34 mouse cellular contexts compared by ENCODE assay signal in the genomic region with DNA sequence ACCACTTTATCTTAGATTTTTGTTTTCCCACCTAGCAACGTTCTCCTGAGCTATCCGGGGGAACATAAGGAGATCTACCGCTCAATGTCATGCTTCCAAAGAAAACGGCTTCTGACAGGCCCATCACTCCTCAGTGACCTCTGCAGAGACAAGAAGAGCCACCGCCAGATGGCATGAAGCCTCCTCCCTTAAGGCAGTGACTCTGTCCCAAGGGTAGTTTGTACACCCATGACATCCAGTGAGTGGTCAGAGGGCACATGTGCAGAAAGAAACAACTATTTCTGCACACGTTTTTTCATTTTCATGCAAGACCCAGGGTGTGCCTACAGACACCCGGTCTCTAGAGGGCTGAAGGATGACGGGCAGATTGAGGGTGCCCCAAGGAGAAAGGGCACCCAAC. TPM values are rescaled to one million over a fixed set of nuclear protein-coding genes. Genes with fewer than 3 reads are reported as not detected.
"Had no signal": no experiment of that assay in that cellular context is flagged by ENCODE, and none has a peak within 500 bp of the region (broad histone marks: within the 10 kb centered on the region; RNA-seq: fewer than 3 reads in every experiment).

No protein-coding gene starts in this region.

- H3K27ac ChIP-seq: heart, embryonic 10.5 days; heart, embryonic 13.5 days; heart, embryonic 15.5 days; hindbrain, embryonic 13.5 days; hindbrain, embryonic 15.5 days; intestine, embryonic 15.5 days; layer of hippocampus, adult 2 months; left cerebral cortex, adult 2 months; limb, embryonic 10.5 days; limb, embryonic 12.5 days; liver, embryonic 13.5 days had no signal

- H3K9me3 ChIP-seq: heart, embryonic 10.5 days; heart, embryonic 13.5 days; heart, embryonic 15.5 days; hindbrain, embryonic 13.5 days; hindbrain, embryonic 15.5 days; intestine, embryonic 15.5 days; limb, embryonic 10.5 days; limb, embryonic 12.5 days; liver, embryonic 13.5 days had no signal

- H3K9ac ChIP-seq: heart, embryonic 13.5 days; heart, embryonic 15.5 days; hindbrain, embryonic 13.5 days; hindbrain, embryonic 15.5 days; intestine, embryonic 15.5 days; limb, embryonic 12.5 days; liver, embryonic 13.5 days had no signal

- H3K27me3 ChIP-seq: heart, embryonic 13.5 days; heart, embryonic 15.5 days; hindbrain, embryonic 13.5 days; hindbrain, embryonic 15.5 days; intestine, embryonic 15.5 days; limb, embryonic 12.5 days; liver, embryonic 13.5 days had no signal

- H3K4me2 ChIP-seq: heart, embryonic 13.5 days; heart, embryonic 15.5 days; hindbrain, embryonic 13.5 days; hindbrain, embryonic 15.5 days; intestine, embryonic 15.5 days; limb, embryonic 12.5 days; liver, embryonic 11.5 days; liver, embryonic 13.5 days had no signal

- ATAC-seq: inflammation-experienced regulatory T-cells, adult 6 months; intestine, embryonic 15.5 days; intestine, postnatal 0 days had no signal

- H3K4me3 ChIP-seq: heart, embryonic 10.5 days; heart, embryonic 13.5 days; heart, embryonic 15.5 days; hindbrain, embryonic 13.5 days; hindbrain, embryonic 15.5 days; intestine, embryonic 15.5 days; layer of hippocampus, adult 2 months; left cerebral cortex, adult 2 months; limb, embryonic 10.5 days; limb, embryonic 12.5 days; liver, embryonic 13.5 days had no signal

- H3K36me3 ChIP-seq: heart, embryonic 10.5 days; heart, embryonic 13.5 days; heart, embryonic 15.5 days; hindbrain, embryonic 13.5 days; hindbrain, embryonic 15.5 days; intestine, embryonic 15.5 days; limb, embryonic 10.5 days; limb, embryonic 12.5 days; liver, embryonic 13.5 days had no signal

- DNase-seq: gastrocnemius, postnatal 14 days; gastrocnemius, postnatal 36 days; heart, adult 11 months; heart, postnatal 14 days; heart, postnatal 36 days; kidney, adult 18-20 months; kidney, adult 8-10 months; kidney, postnatal 10 days; kidney, postnatal 25 days; kidney, postnatal 4 days; liver; liver, embryonic 13.5 days had no signal

RNA-seq across cellular contexts. Expression of a gene that starts 9.2 kb away (rescaled TPM):
- total RNA-seq: gastrocnemius, adult 18-20 months; gastrocnemius, adult 8-10 months; heart, postnatal 14 days; heart, postnatal 36 days; hematopoietic stem cell, adult 5-6 weeks; layer of hippocampus, adult 2 months; layer of hippocampus, postnatal 10 days; layer of hippocampus, postnatal 25 days; left cerebral cortex, adult 2 months; left cerebral cortex, postnatal 25 days had no signal
- polyA plus RNA-seq: heart, embryonic 10.5 days; heart, embryonic 13.5 days; heart, embryonic 15.5 days; heart, postnatal 0 days; hindbrain, embryonic 11.5 days; hindbrain, embryonic 13.5 days; hindbrain, embryonic 15.5 days; inflammation-experienced regulatory T-cells, adult 6 months; intestine, embryonic 15.5 days; intestine, postnatal 0 days; kidney, embryonic 14.5 days; limb, embryonic 10.5 days; liver, embryonic 11.5 days; liver, embryonic 13.5 days had no signal
